Mouse (Mus musculus) adrenal gland, adult 8-10 months (tissue): Measurements from ENCODE around the gene Schip1. TPM values are rescaled to one million over a fixed set of nuclear protein-coding genes. Genes with fewer than 3 reads are reported as not detected.

Source experiments
- DNase-seq: peaks from one replicate; pipeline ENCODE4 v3.0.0; 2022
- total RNA-seq, 4 experiments: library from RNA; stranded (reverse); gene quantifications; 2 replicates each; pipeline ENCODE4 v1.2.4; 2022

Schip1 gene
- total RNA-seq, 4 experiments from 2014 or later = 7.6 to 8.7 (median 8.6) TPM

DNA sequence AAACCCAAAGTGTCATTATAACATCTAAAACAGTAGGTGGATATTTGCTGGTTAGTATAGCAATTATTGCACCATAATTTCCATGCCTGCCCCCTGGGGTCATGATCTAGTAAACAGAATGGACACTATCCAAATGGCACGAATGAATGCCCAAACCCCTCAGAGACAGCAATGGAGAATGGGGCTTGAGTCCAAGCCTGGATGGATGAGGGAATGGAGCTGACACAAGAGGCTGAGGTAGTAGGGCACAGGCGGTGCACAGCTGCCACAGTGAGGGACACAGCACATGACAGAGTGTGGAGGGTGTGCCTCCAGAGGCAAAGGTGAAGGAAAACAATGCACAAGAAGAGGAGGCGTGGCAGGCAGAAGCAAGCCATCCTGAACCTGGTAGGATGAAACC, 207.3 kb downstream of the Schip1 start:
- no peak for DNase-seq

DNA sequence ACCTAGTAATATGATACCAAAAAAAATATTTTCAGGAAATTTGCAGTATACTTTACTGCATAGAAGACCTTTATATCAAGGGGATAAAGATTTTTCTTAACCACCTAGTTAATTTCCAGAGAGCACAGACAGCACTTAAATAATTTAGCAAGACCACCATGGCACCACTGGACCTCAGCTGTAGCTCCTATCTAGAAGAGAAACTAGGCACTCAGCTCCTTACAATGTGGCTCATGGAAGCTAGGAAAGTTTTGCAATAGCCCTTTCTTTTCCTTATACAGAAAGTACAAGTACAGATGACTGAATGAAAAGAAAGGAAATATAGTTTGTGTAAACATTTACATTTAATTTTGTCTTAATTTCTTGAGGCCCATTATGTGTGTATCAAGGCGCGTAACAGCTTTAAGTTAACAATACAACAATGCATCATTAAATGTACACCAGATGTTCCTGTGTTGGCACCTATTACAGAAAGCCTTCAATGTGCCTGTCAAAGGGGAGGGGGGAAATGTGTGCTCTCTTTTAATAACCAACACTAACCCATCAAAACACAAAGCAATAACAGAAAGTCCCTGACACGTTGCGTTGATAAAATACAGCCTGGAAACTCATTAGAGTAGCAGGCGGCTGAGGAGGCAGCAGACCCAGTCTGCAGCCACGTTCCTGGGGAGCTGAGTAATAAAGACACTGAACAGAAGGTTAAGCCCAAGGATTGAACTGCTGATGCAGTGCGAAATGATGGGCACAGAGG, 218.4 kb downstream of the Schip1 start:
- DNase-seq = no peak

DNA sequence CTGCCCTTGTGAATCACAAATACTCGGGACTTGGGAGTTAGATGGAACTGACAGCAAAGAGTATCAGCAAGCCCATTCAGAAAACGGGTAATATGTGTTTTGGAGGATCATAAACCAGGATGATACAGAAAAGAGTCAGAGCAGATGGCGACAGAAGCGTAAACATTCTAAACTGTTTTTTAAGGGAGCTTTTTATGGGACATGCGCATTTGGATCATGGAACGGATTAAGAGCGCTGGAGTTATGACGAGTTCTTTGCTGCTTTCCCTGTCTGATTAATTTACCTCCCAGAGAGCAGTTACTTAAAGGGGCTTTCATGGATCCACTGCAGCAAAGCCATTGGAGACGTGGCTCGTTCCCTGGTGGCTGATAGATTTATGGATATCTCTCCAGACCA, 219.0 kb downstream of the Schip1 start:
- no peak for DNase-seq

DNA sequence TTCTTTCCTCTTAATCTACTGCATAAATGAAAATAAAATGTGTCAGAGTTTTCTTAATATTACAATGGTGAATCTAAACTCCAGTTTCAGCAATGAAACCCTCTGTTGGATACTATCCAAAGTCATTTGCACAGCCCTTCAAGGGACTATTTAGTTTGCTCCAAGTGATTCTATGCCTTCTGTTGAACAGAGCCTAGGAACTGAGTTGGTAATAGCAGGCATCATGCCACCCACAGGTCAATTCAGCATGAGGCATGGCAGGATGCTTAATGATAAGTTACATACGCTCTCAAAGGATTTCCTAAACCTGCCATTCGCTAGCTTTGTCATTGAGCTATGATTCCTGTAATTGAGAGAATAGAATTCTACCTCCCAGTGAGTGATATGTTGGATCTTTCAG, 219.9 kb downstream of the Schip1 start:
- no peak for DNase-seq

GRCm38 (mm10) chr3:68296752-68297151, 232.2 kb downstream of the Schip1 start:
- DNase-seq = no peak

GRCm38 (mm10) chr3:68305647-68306046, 241.0 kb downstream of the Schip1 start:
- DNase-seq = no peak

GRCm38 (mm10) chr3:68306726-68307125, 242.1 kb downstream of the Schip1 start:
- DNase-seq = no peak

DNA sequence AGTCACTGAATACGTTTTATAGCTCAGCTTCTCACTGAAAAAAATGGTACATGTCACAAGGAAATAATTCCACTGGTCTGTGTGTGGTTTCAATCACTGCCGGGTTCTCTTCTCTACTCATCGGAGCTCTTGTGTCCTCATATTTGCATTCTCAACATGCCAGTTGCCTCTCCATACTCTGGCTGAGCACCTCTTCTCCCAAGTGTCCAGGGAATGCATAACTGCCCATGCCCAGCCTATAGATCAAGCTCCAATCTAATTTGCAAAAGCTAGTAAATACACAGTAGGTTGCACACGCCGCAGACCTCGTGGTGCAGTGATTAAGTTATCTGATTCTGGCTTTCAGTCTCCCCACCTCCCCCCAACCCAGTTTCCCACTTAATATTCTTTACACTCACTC, 261.0 kb downstream of the Schip1 start:
- DNase-seq = no peak

DNA sequence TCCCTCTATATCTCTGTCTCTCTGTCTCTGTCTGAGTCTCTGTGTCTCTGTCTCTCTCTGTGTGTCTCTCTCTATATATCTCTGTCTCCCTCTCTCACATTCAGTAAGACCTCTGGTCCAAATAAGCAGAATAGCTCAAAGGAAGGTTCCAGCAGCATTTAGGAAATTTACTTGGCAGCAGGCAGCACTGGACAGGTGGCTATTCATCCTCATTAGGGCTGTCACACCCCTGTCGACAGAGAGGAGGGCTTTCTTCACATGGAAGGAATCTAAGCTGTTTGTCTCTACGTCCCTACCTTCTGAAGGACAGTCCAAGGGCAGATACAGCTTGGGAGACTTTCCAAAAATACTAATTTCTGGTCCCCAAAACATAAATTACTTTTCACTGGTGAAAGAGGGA, 267.9 kb downstream of the Schip1 start:
- DNase-seq = no peak

DNA sequence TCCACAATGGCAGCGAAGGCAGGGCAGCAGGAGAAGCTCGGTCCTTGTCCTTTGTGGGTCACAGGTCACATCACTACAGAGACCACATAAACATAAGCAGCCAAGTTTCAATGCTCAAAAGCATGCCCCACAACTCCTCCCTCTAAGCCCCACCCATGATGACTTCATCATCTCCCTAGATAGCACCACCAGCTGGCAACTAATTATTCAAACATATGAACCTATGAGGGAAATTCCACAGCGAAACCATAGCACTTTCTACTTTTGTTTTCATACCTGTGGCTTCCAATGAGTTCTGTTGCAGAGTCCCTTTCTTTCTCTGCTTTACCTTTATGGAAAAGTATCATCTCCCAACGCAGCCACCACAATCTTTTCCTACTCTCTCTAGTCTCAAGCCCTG, 270.9 kb downstream of the Schip1 start:
- DNase-seq = no peak

DNA sequence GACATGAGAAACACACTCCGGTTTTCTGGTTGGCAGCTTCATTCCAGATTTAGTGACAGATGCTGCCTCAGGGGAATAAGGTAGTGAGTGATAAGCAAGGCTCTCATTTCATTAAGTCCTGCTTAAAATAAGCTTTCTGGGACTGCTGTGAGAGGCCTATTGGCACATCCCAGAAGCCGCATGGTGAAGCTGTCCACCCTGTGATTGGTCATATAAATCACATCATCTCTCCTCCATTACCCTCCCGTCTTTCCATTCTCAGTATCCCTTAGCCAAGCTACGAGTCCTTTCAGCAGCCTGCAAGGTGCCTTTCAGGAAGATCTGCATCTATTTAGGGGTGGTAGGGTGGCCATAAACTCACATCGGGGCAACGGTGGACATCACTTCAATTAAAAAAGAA, 286.0 kb downstream of the Schip1 start:
- DNase-seq = no peak

GRCm38 (mm10) chr3:68351461-68351860, 286.9 kb downstream of the Schip1 start:
- DNase-seq = no peak

DNA sequence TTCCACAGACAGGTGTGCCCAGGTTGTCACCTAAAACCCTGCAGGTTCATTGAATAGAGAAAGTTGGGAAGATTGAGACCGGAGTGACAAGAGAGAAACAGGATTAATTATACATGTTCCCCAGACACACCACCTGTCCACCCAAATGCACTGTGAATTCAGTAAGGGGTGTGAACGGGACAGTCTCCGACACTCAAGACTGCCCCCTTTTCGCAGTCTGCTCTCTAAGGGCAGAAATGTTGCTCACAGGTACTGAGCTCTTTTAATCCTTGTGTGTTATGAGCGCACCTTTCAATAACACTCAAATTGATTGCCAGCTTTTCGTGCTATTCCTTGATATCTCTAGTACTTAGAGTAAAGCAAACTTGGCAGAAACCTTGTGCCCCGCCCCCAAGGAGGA, 288.4 kb downstream of the Schip1 start:
- no peak for DNase-seq

- no peak for DNase-seq
Observed at GRCm38 (mm10) chr3:68353492-68353891, 288.9 kb downstream of the Schip1 start.

DNA sequence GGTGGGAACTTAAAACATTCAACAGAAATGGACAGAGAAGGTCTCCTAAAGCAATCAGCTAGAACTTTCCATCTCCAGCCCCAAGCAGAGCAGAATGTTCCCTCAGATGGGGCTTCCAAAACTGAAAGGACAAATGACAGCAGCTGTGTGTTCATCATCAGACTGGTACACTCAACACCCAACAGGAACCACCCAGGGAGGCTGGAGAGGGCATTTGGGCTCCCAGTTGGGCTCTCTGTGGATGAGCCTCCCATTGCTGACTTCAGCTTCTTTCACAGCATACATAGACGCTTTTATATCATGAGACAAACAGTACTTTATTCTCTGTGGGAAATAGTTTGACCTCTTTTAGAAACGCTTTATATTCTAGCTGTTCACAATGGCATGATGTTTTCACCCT, 291.9 kb downstream of the Schip1 start:
- DNase-seq = no peak

GRCm38 (mm10) chr3:68368029-68368428, 303.4 kb downstream of the Schip1 start:
- DNase-seq = no peak

- no peak for DNase-seq
Observed at GRCm38 (mm10) chr3:68372925-68373324, 308.3 kb downstream of the Schip1 start.

- DNase-seq = no peak
Observed at GRCm38 (mm10) chr3:68375100-68375508, 310.5 kb downstream of the Schip1 start.

GRCm38 (mm10) chr3:68377452-68378198, 313.0 kb downstream of the Schip1 start:
- no peak for DNase-seq

DNA sequence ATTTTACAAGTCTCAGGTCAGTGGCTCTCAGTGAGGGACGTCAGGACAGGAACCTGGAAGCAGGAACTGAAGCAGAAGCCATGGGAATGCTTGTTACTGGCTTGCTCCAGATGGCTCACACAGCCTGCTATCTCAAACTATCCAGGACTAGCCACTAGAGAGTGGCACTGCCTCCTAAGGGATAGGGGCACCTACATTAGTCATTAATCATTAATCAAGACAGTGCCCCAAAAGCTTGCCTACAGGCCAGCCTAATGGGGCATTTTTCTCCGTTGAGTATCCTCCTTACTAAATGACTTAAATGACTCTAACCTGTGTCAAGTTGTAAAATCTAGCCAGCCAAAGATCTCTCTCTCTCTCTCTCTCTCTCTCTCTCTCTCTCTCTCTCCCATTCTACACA, 314.2 kb downstream of the Schip1 start:
- no peak for DNase-seq

- DNase-seq = no peak
Observed at GRCm38 (mm10) chr3:68379242-68379641, 314.6 kb downstream of the Schip1 start.

DNA sequence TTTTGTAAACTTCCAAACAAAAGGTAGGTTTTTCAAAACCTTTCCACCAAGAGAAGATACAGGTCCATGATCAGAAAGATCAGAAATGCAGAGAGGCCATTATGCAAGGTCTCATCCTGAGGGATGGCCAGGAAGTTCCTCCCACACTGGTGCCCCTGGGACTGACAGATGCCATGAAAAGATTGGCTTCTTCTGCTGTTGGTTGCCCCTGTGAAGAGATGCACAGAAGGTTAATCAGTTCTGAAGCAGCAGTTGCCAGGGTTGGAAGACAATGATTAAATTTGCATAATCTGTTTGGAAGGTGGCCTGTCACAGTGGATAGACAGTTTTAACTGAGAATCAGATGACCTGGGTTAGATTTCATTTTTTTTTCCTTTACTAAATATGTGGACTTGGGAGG, 319.1 kb downstream of the Schip1 start:
- DNase-seq = no peak

- DNase-seq = no peak
Observed at GRCm38 (mm10) chr3:68385544-68385943, 320.9 kb downstream of the Schip1 start.

GRCm38 (mm10) chr3:68388023-68388422, 323.4 kb downstream of the Schip1 start:
- DNase-seq = no peak
